Mouse (Mus musculus): ENCODE measurements around the gene Faf2. TPM values are rescaled to one million over a fixed set of nuclear protein-coding genes. Genes with fewer than 3 reads are reported as not detected.

The Faf2 gene
- total RNA-seq, 2 experiments from 2014 or later: 55.9 to 56.8 TPM

- DNase-seq (ENCODE audit: low spot score in 2 of 2): no peak
Observed at GRCm38 (mm10) chr13:54675895-54676590, 54.5 kb downstream of the Faf2 start.

- DNase-seq (ENCODE audit: low spot score in 2 of 2): no peak
Observed at GRCm38 (mm10) chr13:54678263-54678662, 56.7 kb downstream of the Faf2 start.

GRCm38 (mm10) chr13:54680184-54680853 lies 58.7 kb downstream of the Faf2 start:
- no peak for DNase-seq (ENCODE audit: low spot score in 2 of 2)

GRCm38 (mm10) chr13:54681291-54681690 lies 59.7 kb downstream of the Faf2 start:
- DNase-seq (ENCODE audit: low spot score in 2 of 2): no peak

GRCm38 (mm10) chr13:54683301-54683700 lies 61.7 kb downstream of the Faf2 start:
- no peak for DNase-seq (ENCODE audit: low spot score in 2 of 2)

GRCm38 (mm10) chr13:54684140-54684896 lies 62.7 kb downstream of the Faf2 start:
- no peak for DNase-seq (ENCODE audit: low spot score in 2 of 2)

GRCm38 (mm10) chr13:54685174-54685573 lies 63.6 kb downstream of the Faf2 start:
- peak in 1 of 2 experiments; percentile 35 for DNase-seq (ENCODE audit: low spot score in 2 of 2)

- no peak for DNase-seq (ENCODE audit: low spot score in 2 of 2)
Observed at GRCm38 (mm10) chr13:54686139-54687053, 64.8 kb downstream of the Faf2 start.

GRCm38 (mm10) chr13:54687096-54687495 lies 65.5 kb downstream of the Faf2 start:
- DNase-seq (ENCODE audit: low spot score in 2 of 2): peak; percentile 68 to 72

- peak; percentile 96 to 98 for DNase-seq (ENCODE audit: low spot score in 2 of 2)
Observed at GRCm38 (mm10) chr13:54687575-54688424, 66.2 kb downstream of the Faf2 start.

GRCm38 (mm10) chr13:54690151-54690740 lies 68.7 kb downstream of the Faf2 start:
- DNase-seq (ENCODE audit: low spot score in 2 of 2): no peak

- no peak for DNase-seq (ENCODE audit: low spot score in 2 of 2)
Observed at GRCm38 (mm10) chr13:54691737-54692136, 70.2 kb downstream of the Faf2 start.

GRCm38 (mm10) chr13:54692711-54693557 lies 71.3 kb downstream of the Faf2 start:
- DNase-seq (ENCODE audit: low spot score in 2 of 2): no peak

GRCm38 (mm10) chr13:54693558-54694347 lies 72.2 kb downstream of the Faf2 start, which contains the start of gene Rnf44:
Gene Rnf44, minus strand, starts transcription at chr13:54693907.
- peak; percentile 99 for DNase-seq (ENCODE audit: low spot score in 2 of 2)

GRCm38 (mm10) chr13:54694348-54695060 lies 72.9 kb downstream of the Faf2 start:
- peak in 1 of 2 experiments; percentile 82 for DNase-seq (ENCODE audit: low spot score in 2 of 2)

GRCm38 (mm10) chr13:54695479-54696230 lies 74.1 kb downstream of the Faf2 start:
- DNase-seq (ENCODE audit: low spot score in 2 of 2): no peak
